Mouse (Mus musculus) CH12.LX (cell line): ENCODE data around the gene Col25a1. TPM values are rescaled to one million over a fixed set of nuclear protein-coding genes. Genes with fewer than 3 reads are reported as not detected.

Source experiments
- DNase-seq: peaks from one replicate; pipeline ENCODE4 v3.0.0-alpha.2; 2013; ENCODE audit errors: extremely low read depth
- H3K27ac ChIP-seq: 2 replicates; pipeline ENCODE4 v1.5.1; 2012; ENCODE audit warnings: low read depth, mild to moderate bottlenecking, control low read depth, moderate library complexity; ENCODE audit not compliant: insufficient read depth
- H3K27me3 ChIP-seq: replicated peaks from 2 replicates; pipeline ENCODE3; 2012; ENCODE audit warnings: inconsistent platforms
- H3K36me3 ChIP-seq, 2 experiments: replicated peaks in 1 of 2; 2 replicates each; pipeline versions ENCODE3 to v1.6.1; 2012; ENCODE audit warnings: inconsistent platforms in 1 of 2, low read length in 1 of 2, mild to moderate bottlenecking in 1 of 2, mixed read lengths in 1 of 2, moderate library complexity in 1 of 2; ENCODE audit not compliant: control insufficient read depth in 1 of 2, insufficient read depth in 1 of 2
- H3K4me1 ChIP-seq, 2 experiments: 2 replicates each; pipeline ENCODE4 v1.6.1; 2012; ENCODE audit warnings: inconsistent platforms in 1 of 2, moderate library complexity in 1 of 2; ENCODE audit not compliant: insufficient read depth in 2 of 2, control insufficient read depth in 1 of 2
- H3K4me2 ChIP-seq: 2 replicates; pipeline ENCODE4 v1.6.1; 2012; ENCODE audit warnings: low read depth, mild to moderate bottlenecking, control low read depth; ENCODE audit not compliant: poor library complexity, insufficient read depth, severe bottlenecking
- H3K4me3 ChIP-seq, 3 experiments: fragments of 150-350 bp in 1 of 3; sonication (generic) in 1 of 3; replicated peaks in 1 of 3; 2 replicates each; pipeline versions ENCODE3 to v1.5.1; 2011 to 2012; ENCODE audit warnings: low read depth in 2 of 3, low read length in 2 of 3, mild to moderate bottlenecking in 2 of 3, moderate library complexity in 2 of 3, control low read depth in 1 of 3, improper control_type of control experiment in 1 of 3, inconsistent platforms in 1 of 3, mixed read lengths in 1 of 3; ENCODE audit not compliant: poor library complexity in 1 of 3
- H3K79me2 ChIP-seq: replicated peaks from 2 replicates; pipeline ENCODE4 v1.6.1; 2012; ENCODE audit warnings: mild to moderate bottlenecking, moderate library complexity; ENCODE audit not compliant: control insufficient read depth, poor library complexity, insufficient read depth, severe bottlenecking; ENCODE audit errors: extremely low read depth
- H3K9ac ChIP-seq: 2 replicates; pipeline ENCODE4 v1.6.1; 2012; ENCODE audit warnings: low read depth, mild to moderate bottlenecking, control low read depth, moderate library complexity; ENCODE audit not compliant: insufficient read depth
- H3K9me3 ChIP-seq: replicated peaks from 2 replicates; pipeline ENCODE3; 2012; ENCODE audit warnings: low read length, inconsistent platforms, mixed read lengths
- BHLHE40 ChIP-seq: IDR thresholded peaks from 2 replicates; pipeline ENCODE4 v1.6.1; 2011; ENCODE audit warnings: mild to moderate bottlenecking, low read depth, low read length, improper control_type of control experiment
- CHD1 ChIP-seq: IDR thresholded peaks from 2 replicates; pipeline ENCODE4 v1.6.1; 2012; ENCODE audit warnings: low read depth, low read length, improper control_type of control experiment, inconsistent platforms
- ELF1 ChIP-seq: IDR thresholded peaks from 2 replicates; pipeline ENCODE4 v1.6.1; 2014; ENCODE audit warnings: low read depth, mild to moderate bottlenecking, inconsistent platforms, low read length, improper control_type of control experiment
- EP300 ChIP-seq: IDR thresholded peaks from 2 replicates; pipeline ENCODE4 v1.6.1; 2011; ENCODE audit warnings: low read length, improper control_type of control experiment
- ETS1 ChIP-seq: conservative IDR thresholded peaks from 2 replicates; pipeline ENCODE4 v1.6.1; 2012; ENCODE audit warnings: low read depth, mild to moderate bottlenecking, inconsistent platforms, low read length, improper control_type of control experiment, moderate library complexity
- IRF4 ChIP-seq: IDR thresholded peaks from 2 replicates; pipeline ENCODE4 v1.6.1; 2014; ENCODE audit warnings: low read depth, mild to moderate bottlenecking, inconsistent platforms, low read length, improper control_type of control experiment
- JUND ChIP-seq: conservative IDR thresholded peaks from 2 replicates; pipeline ENCODE4 v1.6.1; 2011; ENCODE audit warnings: low read depth, low read length, improper control_type of control experiment
- KAT2A ChIP-seq: IDR thresholded peaks from 2 replicates; pipeline ENCODE4 v1.6.1; 2012; ENCODE audit warnings: low read length, improper control_type of control experiment, inconsistent platforms; ENCODE audit not compliant: insufficient replicate concordance
- MAFK ChIP-seq: IDR thresholded peaks from 2 replicates; pipeline ENCODE4 v1.6.1; 2011; ENCODE audit warnings: low read length, improper control_type of control experiment; ENCODE audit not compliant: insufficient replicate concordance
- NELFE ChIP-seq: IDR thresholded peaks from 2 replicates; pipeline ENCODE4 v1.6.1; 2011; ENCODE audit warnings: low read depth, low read length, improper control_type of control experiment
- PAX5 ChIP-seq: IDR thresholded peaks from 2 replicates; pipeline ENCODE4 v1.6.1; 2012; ENCODE audit warnings: low read length, inconsistent platforms, mixed read lengths
- RAD21 ChIP-seq: IDR thresholded peaks from 2 replicates; pipeline ENCODE4 v1.6.1; 2011; ENCODE audit warnings: low read depth, mild to moderate bottlenecking, low read length, improper control_type of control experiment, moderate library complexity
- TBP ChIP-seq: conservative IDR thresholded peaks from 2 replicates; pipeline ENCODE4 v1.6.1; 2011; ENCODE audit warnings: low read depth, low read length, improper control_type of control experiment
- TCF12 ChIP-seq: IDR thresholded peaks from 2 replicates; pipeline ENCODE4 v1.6.1; 2014; ENCODE audit warnings: low read depth, mild to moderate bottlenecking, inconsistent platforms, low read length, improper control_type of control experiment
- UBTF ChIP-seq: IDR thresholded peaks from 2 replicates; pipeline ENCODE4 v1.6.1; 2012; ENCODE audit warnings: low read depth, mild to moderate bottlenecking, inconsistent platforms, low read length, improper control_type of control experiment, moderate library complexity
- USF1 ChIP-seq: IDR thresholded peaks from 2 replicates; pipeline ENCODE4 v1.6.1; 2014; ENCODE audit warnings: low read depth, mild to moderate bottlenecking, inconsistent platforms, low read length, improper control_type of control experiment
- USF2 ChIP-seq: conservative IDR thresholded peaks from 2 replicates; pipeline ENCODE4 v1.6.1; 2011; ENCODE audit warnings: low read depth, low read length, improper control_type of control experiment
- ZC3H11A ChIP-seq: IDR thresholded peaks from 2 replicates; pipeline ENCODE4 v1.6.1; 2012; ENCODE audit warnings: low read depth, mild to moderate bottlenecking, inconsistent platforms, low read length, improper control_type of control experiment
- ZNF384 ChIP-seq: IDR thresholded peaks from 2 replicates; pipeline ENCODE4 v1.6.1; 2012; ENCODE audit warnings: low read depth, low read length, improper control_type of control experiment, inconsistent platforms
- dilution Hi-C: fragments of 300-500 bp; cut with MboI; formaldehyde crosslinking; loops from 2 replicates; pipeline ENCODE4 v1.14.3; 2020; ENCODE audit warnings: low sequenced_read_pairs; ENCODE audit not compliant: extremely low pct_unique_long_range_greater_than_20kb, extremely low pct_ligation_motif_present
- in situ Hi-C: fragments of 300-500 bp; cut with MboI; formaldehyde crosslinking; loops from 3 replicates; pipeline ENCODE4 v1.14.3; 2019; ENCODE audit warnings: low sequenced_read_pairs, low pct_ligation_motif_present, low pct_unique_long_range_greater_than_20kb, mixed read lengths
- polyA plus RNA-seq: library from polyadenylated mRNA; unstranded; fragments of >175 nt; gene quantifications from 2 replicates; pipeline ENCODE4 v1.2.1, GENCODE M21; 2012; ENCODE audit warnings: low read depth; ENCODE audit not compliant: insufficient read length
- total RNA-seq, 2 experiments: library from RNA; depleted of rRNA; stranded (reverse); fragments of 300-350 nt in 1 of 2; fragments of >200 nt in 1 of 2; gene quantifications; 2 replicates each; pipeline ENCODE4 v1.2.3; 2012 to 2014

The Col25a1 gene
- total and polyA plus RNA-seq, 3 experiments, result not detected

DNA sequence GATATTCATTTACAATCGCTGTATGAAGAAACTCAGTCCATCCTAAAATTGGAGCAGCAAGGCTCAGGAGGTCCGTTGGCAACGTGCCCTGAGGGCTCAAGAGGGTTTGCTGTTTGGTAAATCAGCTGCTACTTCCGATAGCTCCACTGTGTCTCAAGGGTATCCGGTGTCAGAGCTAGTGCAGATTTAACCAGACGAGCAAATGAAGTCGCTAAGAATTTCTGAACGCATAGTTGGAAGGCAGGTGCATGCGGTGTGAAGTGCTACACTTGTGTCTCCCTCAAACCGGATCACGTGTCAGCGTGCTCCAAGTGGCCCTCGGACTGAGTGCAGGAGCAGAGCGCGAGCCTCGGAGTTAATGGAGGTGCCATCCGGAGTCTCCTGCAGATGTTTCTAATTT is 448.2 kb downstream of the Col25a1 start:
- Histone ChIP-seq H3K27ac (no peak overlapping the region), H3K79me2 (no peaks in the 10 kb centered on the region), H3K36me3 (no peaks in the 10 kb centered on the region), H3K4me3 (no peak overlapping the region), H3K27me3 (no peaks in the 10 kb centered on the region), H3K4me1 (no peaks in the 10 kb centered on the region; a peak in 1 of 4 replicates), H3K4me2 (no peak overlapping the region), H3K9me3 (no peaks in the 10 kb centered on the region), H3K9ac (no peak overlapping the region)
- dilution Hi-C loops (no loop called here), in situ Hi-C loops (loop anchor here (25.0 kb wide), 1 partner anchor 492 kb away; no protein-coding TSS in a partner anchor)
- TF ChIP-seq USF2 (no peak), KAT2A (no peak), CHD1 (no peak), ELF1 (no peak), MAFK (no peak), JUND (no peak), UBTF (no peak), TCF12 (no peak), USF1 (no peak), PAX5 (no peak), EP300 (no peak)
- no peak for DNase-seq

GRCm38 (mm10) chr3:130581577-130581976 is 450.3 kb downstream of the Col25a1 start:
- in situ Hi-C loops (loop anchor here (25.0 kb wide), 1 partner anchor 494 kb away; no protein-coding TSS in a partner anchor), dilution Hi-C loops (no loop called here)
- no peaks in the 10 kb centered on the region for H3K36me3 ChIP-seq
- no peaks in the 10 kb centered on the region for H3K4me1 ChIP-seq
- no peaks in the 10 kb centered on the region for H3K9me3 ChIP-seq
- TF ChIP-seq BHLHE40 (no peak), PAX5 (no peak), TBP (no peak), RAD21 (no peak), KAT2A (no peak), UBTF (no peak), NELFE (no peak), ZNF384 (no peak), IRF4 (no peak), ETS1 (no peak), ZC3H11A (no peak)
- no peak overlapping the region for H3K9ac ChIP-seq
- no peaks in the 10 kb centered on the region for H3K27me3 ChIP-seq
- no peak overlapping the region for H3K4me2 ChIP-seq
- no peak overlapping the region for H3K27ac ChIP-seq
- no peak overlapping the region for H3K4me3 ChIP-seq
- H3K79me2 ChIP-seq, result no peaks in the 10 kb centered on the region
- DNase-seq, result no peak
